Mouse (Mus musculus) right cerebral cortex, adult 2 months (tissue): ENCODE measurements around the gene Casp9.

Experiments
- DNase-seq, 2 experiments: peaks; one replicate each; pipeline ENCODE4 v3.0.0; 2021 to 2022; ENCODE audit warnings: low spot score in 2 of 2

Gene Casp9

DNA sequence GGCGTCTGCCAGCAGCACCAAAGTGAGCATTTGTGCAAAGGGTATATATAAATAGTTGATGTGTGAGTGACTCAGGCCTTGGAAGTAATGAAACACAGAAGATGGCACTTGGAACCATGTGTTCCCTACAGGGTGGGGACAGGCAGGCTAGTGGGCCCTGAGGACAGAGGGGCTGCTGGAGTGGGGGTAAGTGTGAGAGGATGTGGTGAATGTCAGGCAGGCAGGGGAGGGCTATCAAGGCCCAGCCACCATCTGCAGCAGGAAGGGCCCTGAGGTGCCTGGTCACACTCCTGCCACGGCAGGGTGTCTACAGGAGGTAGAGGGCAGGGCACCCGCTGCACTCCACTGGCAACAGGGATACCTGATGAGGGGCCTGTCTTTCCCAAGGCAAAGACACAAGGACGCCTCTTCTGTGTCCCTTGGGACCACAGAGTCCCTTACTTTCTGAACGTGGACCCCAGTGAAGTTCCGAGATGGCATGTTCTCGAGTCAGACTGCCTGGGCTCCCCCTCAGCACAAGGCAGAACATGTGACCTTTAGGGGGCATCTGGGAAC, 70.4 kb downstream of the Casp9 start:
- no peak for DNase-seq

GRCm38 (mm10) chr4:141864506-141864905, 71.1 kb downstream of the Casp9 start:
- DNase-seq: no peak

- no peak for DNase-seq
These were observed 71.6 kb downstream of the Casp9 start for GRCm38 (mm10) chr4:141865006-141865405.
